Mouse (Mus musculus): ENCODE measurements at regions not wholly inside any gene's neighbourhood (a gene's known extent, or its start where the extent isn't known, plus 50 kb on each side); places are given as distances from the start of the nearest gene placed in this dataset.
"Not testable (repeated sequence)": the region's sequence is repeated elsewhere in the genome, so short reads cannot be mapped to it uniquely, and the experiment has no call there.

DNA sequence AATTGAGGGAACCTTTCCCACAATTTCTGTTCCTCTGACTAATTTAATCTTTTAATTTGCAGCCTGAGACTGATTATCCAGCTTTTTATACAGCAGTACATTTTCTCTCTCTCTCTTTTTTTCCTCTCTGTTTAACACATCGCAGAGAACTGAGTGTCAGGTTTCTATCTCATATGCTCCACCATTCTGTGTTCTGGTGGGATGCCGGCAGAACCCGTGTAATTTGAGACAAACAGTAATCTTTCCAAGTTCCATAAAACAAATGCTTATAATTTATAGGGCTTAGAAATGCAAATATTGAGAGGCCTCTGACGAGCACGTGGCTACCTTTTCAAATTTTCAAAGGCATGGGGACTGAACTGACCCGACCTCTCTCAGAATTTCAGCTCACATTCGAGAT lies 59.1 kb downstream of the Zbtb18 start:
- no peak for DNase-seq (ENCODE audit: low spot score in 2 of 2)

DNA sequence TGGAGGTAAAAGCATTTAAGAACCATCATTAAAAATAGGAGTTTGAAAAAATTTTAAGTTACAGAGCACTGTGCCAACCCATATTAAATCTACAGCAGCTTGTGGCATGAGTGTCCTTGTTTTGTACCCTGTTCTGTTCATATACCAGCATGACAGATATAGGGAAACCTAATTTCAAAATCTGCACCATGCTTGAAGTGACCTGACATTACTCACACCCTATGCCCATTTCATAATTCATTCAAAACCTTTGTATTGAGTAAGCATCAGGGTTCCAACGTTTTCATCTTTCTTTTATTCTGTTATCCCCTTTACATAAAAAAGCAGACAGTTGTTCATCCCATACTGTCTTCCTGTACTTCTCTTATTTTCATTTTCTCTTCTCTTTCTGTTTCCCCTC lies 61.8 kb downstream of the Zbtb18 start:
- DNase-seq (ENCODE audit: low spot score in 2 of 2): no peak

DNA sequence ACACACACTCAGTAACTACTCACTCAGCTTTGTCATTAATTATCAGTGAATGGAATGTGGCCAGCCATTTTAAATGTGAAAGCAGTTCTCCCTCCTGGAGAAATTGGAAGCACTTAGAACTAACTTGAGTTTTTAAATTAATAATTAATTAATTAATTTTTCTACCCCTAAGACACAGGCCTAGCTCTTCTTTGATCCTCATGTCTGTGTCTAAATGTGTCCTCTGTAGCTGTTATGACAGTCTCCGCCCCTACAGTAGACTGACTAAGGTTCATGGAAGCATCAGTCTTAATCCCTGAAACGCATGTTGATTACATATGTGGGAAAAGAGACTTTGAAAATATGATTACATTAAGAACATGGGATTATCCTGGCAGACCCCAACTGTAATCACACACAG lies 62.6 kb downstream of the Zbtb18 start:
- no peak for DNase-seq (ENCODE audit: low spot score in 2 of 2)

DNA sequence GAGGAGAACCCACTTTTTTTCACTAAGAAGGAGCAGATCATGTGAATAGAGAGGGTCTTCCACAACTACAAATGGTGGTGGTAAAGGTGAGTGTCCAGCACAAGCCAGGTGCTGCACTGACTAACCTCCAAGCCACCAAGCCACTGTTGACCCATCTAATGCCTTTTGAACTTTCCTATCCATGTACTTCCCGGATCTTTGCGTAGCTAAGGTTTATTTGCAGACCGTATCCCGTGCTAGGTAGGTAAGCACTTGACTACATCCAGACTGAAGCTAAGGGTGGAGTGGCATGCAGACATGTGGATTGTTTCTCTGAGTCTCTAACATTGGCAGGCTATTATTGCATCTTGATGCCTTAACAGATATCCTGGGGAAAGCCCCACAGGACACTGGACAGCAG lies 65.2 kb downstream of the Zbtb18 start:
- not testable (repeated sequence) for DNase-seq (ENCODE audit: low spot score in 2 of 2)

DNA sequence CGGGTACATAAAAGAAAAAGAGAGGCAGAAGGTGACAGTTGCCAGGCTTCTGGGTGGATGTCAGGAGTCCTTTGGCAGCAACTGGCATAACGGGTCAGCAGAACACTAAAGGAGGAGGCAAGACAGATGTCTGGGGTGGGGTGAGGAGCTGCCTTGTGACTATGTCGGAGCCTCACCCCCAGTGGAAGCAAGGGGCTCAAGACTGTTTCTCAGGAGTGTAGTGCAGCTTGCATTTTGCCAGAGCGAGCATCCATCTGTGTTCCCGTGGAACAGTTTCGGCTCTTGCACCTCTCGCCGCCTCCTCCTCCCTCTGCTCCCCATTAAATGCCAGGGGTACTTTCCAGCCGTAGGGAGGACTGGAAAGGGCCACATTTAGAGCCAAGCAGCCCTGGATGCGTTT lies 67.6 kb downstream of the Zbtb18 start:
- DNase-seq (ENCODE audit: low spot score in 2 of 2): no peak

DNA sequence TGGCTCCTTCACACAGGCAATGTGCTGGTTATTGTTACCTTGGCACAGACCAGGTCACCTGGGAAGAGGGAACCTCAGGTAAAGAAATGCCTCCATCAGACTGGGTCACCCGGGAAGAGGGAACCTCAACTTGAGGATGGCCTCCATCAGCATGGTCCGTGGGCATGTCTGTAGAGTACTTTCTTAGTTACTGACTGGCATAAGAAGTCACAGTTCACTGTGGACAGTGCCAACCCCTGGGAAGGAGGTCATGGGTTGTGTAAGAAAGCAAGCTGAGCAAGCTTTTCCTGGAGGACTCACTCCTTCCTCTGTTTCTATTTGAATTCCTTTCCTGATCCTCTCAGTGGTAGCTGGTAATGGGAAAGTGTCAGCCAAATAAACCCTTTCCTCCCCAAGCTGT lies 70.0 kb downstream of the Zbtb18 start:
- DNase-seq (ENCODE audit: low spot score in 2 of 2): no peak

DNA sequence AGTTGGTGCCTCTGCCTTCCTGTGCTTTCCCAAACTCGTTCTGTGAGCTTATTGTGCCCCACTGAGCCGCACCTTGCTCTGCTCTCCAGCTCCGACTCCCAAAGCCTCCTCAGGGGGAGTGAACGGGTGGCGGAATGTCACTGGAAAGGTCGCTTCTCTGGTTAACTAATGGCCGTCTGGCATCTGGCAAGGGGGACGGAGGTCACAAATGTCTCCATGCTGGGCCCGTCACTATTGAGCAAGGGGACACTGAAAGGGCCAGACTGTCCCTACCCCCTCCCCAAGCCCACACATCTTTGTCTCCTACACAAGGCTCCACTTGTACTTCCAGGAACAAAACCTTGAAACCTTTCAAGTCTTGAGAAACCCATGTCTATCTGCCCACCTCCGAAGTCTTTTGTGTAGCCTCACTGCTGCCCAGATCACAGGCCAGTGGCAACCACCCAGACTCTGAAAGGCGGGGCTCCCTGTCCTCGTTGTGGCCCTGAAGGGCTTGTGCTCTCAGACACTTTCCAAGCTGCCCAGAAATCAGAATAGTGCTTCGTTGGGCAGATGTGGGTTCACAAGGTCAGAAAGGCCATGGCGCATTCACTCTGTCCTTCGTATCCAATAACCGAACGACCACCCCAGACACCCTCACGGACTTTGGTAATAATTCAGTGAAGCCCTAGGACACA lies 75.9 kb downstream of the Zbtb18 start:
- no peak for DNase-seq (ENCODE audit: low spot score in 2 of 2)

DNA sequence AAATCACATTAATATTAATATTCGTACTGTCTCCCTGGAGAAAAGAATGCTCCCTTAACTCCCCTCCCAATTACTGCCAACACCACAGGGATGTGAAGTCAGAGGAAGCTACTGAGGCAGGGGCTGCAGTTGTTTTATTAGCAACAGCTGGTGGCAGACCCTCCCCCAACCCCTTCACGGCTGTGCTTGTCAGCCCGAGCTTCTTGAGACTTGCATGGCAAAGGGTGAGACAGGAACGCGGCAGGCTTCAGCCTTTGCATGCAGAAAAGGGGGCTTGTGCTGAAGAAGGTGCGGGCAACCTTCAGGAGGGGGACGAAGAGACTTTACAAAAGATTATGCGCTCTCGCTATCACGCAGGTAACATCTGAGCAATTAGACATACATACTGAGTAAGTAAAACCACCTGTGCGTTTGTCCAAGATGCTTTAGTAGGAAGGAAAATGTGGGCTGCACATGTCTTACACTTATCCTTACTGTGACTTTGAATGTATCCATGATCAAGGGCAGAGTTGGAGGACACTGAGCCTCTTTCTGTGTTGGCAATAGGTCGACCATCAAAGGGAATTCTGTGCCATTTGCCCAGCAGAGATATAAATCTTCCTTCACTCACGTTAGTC lies 76.9 kb downstream of the Zbtb18 start:
- no peak for DNase-seq (ENCODE audit: low spot score in 2 of 2)

DNA sequence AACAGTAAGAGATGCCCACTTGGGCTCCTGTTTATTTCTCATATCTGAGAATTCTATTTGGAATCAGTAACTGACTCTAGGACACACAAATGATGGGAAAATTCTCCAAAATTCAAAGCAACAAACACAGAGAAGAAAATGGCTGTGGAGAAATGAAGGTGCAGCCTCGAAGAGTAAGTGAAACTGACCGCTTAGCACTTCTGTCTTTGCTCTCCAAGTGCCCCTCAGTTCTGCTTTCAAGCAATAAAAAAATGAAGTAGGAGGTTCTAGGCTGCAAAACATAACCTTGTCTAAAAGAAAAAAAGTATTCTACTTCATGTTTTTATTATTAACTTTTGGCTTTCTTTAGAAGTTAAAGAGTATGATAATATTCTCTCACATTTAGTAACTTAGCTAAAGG lies 79.0 kb downstream of the Zbtb18 start:
- no peak for DNase-seq (ENCODE audit: low spot score in 2 of 2)

DNA sequence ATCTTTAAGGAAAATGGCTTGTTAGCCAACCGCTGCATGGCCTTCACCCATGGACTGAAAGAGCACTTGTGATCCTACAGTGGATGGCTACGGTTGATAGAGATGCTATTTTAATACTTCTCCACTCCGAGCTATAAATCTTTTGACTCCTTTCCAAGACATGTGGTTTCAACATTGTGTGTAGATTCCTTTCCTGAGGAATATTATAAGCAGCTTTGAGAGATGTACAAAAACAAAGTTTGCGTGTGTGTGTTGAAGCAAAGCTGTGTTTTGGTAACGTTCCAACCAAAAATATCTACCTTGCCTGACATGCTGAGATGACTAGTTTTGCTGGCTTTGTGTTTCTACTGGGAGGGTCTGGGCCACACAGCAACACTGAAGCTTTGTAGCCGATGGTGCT lies 83.0 kb downstream of the Zbtb18 start:
- DNase-seq (ENCODE audit: low spot score in 2 of 2): no peak

DNA sequence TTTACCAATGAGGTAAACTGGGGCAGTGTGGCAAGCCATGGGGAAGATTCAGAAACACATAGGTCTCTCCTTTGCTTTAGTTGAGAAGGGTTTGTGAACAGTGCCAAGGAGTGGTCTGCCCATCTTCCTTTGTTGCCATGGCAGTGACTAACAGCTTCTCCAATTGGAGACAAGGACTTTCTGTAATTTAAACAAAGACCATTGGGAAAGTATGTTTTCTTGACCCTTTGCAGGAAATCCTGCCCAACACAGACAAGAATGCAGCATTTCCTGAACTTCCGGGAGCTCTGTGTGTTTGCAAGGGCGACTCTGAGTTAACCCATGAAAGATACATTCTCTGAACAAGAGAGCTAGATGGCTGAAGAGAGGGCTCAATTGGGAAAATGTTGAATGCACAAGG lies 89.6 kb downstream of the Zbtb18 start:
- DNase-seq (ENCODE audit: low spot score in 2 of 2): no peak

DNA sequence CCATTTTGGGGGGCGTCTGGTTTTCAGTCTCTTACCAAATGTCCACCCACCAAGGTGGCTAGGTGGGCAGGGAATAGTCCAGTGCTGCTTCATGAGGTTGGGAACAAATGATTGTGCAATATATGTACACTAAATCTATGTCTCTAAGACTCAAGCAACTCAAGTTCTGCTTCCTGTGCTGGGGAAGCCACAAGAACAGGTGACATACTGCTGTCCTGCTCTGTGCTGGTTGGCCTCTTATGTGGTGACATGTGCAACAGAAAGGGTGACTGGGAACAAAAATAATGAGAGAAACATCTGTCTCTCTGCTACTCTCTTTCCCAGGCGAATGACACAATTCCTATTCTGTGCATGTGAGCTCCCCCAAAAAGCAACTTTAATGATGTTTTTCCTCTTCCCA lies 90.5 kb downstream of the Zbtb18 start:
- no peak for DNase-seq (ENCODE audit: low spot score in 2 of 2)

DNA sequence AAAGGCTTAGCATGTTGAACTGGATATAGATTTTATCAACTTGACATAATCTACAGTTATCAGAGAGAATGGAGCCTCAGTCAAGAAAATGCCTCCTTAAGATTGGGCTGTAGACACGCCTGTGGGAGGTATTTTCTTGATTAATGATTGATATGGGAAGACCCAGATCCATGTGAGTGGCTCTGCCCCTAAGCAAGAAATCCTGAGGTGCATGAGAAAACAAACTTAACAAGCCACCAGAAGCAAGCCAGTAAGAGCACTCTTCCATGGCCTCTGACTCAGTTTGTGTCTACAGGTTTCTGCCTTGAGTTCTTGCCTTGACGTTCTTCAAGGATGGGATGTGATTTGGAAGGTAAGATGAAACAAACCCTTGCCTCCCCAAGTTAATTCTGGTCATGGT lies 91.2 kb downstream of the Zbtb18 start:
- DNase-seq (ENCODE audit: low spot score in 2 of 2): no peak

DNA sequence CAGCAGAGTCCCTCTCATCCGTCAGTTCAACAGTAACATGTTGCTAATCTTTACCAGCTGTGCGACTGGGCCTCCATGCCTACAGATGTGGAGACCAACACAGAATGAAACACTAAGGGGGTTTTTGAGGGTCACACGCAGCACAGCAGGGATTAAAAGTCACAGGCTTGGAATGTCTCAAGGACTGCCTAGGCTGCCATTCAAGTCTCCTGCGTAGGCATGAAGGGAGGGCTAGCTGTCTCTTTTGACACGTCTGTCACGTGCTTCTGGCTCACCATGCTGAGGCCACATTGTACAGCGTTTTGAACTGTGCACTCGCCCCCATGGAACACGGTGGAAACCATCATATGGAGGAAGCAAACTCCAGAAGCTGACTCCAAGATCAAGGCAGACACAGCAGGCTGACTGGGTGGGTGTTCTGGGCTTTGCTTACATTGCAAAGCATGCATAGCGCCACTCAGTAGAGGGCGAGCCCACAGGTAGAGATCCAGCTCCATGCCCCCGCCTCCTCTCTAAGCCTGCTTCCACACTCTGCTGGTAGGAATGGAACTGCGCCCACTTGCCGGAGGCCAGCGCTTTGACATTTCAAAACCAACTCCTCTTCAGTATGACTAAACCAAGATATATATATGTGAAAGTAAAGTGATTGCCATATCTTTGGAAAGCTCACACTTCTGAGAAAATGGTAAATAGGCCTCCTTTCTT lies 103.0 kb downstream of the Zbtb18 start:
- DNase-seq (ENCODE audit: low spot score in 2 of 2): no peak

DNA sequence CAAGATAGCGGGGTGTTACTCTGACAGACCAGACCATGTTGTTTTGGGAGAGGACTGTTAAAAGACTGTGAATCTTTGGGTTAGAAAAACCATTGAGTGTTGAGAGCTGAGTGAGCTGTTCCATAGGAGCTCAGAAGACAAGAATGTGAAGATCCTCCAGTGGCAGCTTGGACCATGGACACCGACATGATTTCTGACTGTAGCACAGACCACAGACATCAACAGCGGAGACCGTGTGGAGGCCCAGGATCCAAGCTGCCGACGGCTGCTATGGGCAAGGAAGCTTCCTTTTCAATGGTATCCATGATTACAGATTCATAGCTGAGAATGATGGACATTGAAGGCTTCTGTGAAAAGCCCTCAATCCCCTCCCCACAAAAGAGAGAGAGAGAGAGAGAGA lies 105.6 kb downstream of the Zbtb18 start:
- DNase-seq (ENCODE audit: low spot score in 2 of 2): no peak

DNA sequence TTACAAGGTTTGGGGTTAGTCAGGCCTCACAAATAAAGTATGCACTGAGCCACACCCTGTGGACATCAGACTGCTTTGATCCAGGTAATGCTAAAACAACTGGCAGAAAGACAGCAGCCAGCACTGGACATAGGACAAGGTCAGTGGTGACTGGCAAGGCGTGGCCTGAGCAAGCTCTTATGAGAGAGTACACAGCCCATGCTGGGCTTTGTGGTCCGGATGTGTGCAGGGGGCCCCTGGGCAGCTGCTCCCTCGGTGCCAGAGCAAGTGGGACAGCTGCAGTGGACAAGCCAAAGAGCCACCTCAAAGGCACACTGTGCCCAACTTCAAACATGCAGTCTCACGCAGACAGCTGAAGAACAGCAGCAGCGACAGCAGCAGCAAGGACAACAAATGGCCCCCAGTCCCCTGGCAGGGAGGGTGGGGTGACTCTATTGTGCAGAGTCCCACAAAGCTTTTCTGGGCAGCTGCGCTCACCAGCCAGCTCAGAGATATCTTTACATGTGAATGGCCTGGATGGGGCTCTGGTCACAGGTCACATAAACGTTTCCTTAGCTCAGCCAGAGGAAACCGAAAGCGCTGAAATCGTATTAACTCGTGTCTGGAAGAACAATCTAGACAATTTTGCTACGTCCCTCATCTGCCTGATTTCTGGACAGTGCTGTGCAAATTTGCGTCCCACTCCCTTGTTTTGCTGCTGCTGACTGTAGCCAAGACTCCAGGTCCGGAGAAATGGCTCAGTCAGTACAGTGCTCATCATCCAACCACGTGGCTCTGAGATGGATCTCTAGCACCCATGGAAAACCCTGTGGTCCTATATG lies 113.5 kb downstream of the Zbtb18 start:
- no peak for DNase-seq (ENCODE audit: low spot score in 2 of 2)

DNA sequence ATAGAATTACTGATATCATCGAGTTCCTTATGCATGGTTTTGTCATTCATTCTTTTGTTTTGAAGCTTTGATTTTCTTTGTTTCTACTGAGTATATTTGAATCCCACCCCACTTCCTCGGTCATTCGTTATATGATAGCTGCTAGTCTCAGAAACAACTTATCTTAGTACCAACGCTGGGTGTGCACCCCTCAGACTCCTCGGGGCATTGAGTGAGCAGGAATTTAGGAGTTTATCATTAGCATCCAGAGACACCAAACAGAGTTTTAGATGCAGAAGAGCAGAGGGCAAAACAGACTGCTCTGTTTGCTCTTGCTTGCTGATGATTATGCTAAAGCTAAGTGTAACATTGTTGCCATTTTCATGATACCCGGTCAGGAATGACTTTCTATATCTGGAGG lies 115.3 kb downstream of the Zbtb18 start:
- DNase-seq (ENCODE audit: low spot score in 2 of 2): no peak

DNA sequence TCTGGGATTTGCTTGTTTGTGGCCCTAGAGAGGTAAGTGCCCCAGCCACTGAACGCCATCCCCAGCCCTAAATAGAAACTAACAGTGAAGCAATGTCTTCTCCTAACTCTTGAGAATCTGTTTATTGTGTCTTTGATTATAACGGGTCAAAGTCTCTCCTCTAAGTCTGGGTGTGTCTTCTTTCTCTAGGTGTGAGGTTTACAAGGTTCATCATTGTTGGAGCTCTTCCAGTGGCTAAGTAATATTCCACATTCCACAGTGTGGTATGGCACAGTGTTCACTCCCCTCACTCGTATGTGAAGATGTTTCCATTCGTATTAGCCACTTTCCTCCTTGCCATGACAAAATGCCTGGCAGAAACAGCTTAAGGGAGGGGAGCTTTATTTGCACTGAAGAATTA lies 115.7 kb downstream of the Zbtb18 start:
- DNase-seq (ENCODE audit: low spot score in 2 of 2): no peak

DNA sequence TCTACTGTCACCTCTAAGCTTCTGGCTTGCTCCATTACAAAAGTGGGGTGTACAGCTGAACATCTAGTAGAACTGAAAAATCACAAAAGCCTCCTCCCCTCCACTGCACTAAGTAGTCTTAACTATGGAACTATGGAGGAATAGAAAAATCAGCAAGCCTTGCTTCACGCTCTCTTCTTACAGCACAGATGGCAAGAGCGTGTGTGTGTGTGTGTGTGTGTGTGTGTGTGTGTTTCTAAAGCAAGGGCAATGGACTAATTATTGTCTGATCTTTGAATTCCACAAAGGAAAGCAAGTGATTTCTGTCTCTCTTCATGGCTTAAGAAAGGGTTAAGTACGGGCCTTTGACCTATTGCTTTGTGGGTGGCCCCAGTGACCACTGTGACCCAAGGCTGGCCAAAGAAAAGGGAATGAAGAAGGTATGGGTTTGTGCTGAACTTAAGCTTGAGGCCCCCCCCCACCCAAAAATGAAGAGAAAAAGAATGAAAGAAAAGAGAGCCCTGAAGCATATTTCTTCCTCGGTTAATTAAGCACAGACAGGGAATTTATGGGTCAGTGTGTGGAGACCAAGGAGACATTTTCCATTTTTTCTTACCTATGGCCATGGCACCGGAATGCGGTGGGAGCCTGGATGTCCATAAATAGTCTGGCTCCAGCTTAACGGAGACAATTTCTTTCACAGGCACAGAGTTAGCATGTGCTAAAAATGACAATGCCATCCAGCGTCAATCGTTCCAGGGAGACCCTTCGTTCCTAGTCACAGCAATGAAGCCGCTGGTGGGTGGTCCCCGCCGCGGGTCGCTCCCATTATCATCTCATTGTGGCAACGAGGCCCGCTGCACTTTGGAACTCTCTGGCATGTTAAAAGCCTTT lies 119.8 kb downstream of the Zbtb18 start:
- DNase-seq (ENCODE audit: low spot score in 2 of 2): no peak

DNA sequence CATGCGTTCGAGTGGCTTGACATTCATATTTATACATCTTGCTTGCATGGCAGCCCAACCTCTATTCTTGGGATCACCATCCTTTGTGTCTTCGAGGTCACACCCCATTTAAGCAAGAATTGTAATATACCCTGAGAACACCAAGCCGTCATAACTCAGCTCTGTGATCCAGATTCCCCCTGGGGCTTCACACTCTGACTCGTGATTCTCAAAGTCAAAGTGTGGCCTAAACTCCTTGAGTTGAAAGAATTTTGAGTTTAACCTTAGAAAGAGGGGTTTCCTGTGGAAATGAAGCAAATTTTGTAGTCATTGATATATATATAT lies 120.4 kb downstream of the Zbtb18 start:
- no peak for DNase-seq (ENCODE audit: low spot score in 2 of 2)

DNA sequence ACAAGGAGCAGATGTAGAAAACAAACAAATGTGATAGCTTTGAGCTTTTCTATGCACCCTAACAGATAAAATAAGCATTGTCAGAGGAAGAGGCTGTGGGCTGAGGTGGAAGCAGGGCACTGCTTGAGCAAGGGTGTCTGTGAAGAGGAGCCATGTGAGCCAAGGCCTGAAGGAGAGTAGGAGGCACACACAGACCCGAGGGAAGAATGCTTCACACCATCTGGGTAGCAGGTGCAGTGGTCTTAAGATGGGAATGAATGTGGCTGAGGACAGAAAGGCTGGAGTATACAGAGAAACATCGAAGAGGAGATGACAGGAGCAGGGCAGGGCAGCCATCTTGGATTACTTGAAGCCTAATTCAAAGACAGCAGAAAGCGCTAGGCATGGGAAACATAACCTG lies 123.5 kb downstream of the Zbtb18 start:
- no peak for DNase-seq (ENCODE audit: low spot score in 2 of 2)
